Mouse (Mus musculus): ENCODE data around the gene Sart3. TPM values are rescaled to one million over a fixed set of nuclear protein-coding genes. Genes with fewer than 3 reads are reported as not detected.
A peak's percentile ranks its signal among the peaks of the same experiment; 100 is the strongest.
"Not testable (repeated sequence)": the region's sequence is repeated elsewhere in the genome, so short reads cannot be mapped to it uniquely, and the experiment has no call there.

The Sart3 gene
- total RNA-seq, 2 experiments from 2014 or later, result 19.6 to 20.5 TPM

- intact Hi-C loops (cut with DNase I), result no loop called here
- DNase-seq, result no peak
These were observed 19.1 kb upstream of the Sart3 start for GRCm38 (mm10) chr5:113791197-113792095.

DNA sequence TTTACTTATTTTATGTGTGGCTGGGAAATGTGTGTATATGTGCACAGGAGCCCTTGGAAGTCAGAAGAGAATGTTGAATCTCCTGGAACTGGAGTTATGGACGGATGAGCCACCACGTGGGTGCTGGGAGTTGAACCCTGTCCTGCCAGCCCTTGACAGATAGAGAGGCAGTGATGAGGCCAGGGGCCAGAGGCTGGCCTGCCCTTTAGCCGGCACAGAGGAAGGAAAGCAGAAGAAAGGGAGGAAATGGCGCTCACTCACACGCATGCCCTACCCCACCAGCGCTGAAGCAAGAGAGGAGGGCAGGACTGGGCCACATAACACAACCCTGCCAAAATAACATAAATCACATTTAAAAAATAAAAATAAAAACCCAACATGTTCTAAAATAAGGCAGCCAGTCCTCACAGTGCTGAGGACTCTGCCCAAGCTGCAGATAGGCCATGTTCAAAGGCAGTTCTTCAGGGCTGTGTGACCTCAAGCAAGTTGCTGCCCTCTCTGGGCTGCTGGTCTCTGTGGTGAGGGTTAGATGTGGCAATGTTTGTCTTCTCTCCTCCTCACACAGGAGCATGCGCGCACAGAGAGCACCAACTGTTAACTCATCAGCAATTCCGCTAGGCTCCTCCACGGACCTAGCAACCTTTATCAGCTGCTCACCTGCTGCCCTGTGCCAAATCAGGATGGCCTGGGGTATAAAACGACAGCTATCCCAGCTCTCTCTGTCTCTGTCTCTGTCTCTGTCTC is 18.3 kb upstream of the Sart3 start:
- no peak for DNase-seq
- intact Hi-C loops (cut with DNase I), result no loop called here

DNA sequence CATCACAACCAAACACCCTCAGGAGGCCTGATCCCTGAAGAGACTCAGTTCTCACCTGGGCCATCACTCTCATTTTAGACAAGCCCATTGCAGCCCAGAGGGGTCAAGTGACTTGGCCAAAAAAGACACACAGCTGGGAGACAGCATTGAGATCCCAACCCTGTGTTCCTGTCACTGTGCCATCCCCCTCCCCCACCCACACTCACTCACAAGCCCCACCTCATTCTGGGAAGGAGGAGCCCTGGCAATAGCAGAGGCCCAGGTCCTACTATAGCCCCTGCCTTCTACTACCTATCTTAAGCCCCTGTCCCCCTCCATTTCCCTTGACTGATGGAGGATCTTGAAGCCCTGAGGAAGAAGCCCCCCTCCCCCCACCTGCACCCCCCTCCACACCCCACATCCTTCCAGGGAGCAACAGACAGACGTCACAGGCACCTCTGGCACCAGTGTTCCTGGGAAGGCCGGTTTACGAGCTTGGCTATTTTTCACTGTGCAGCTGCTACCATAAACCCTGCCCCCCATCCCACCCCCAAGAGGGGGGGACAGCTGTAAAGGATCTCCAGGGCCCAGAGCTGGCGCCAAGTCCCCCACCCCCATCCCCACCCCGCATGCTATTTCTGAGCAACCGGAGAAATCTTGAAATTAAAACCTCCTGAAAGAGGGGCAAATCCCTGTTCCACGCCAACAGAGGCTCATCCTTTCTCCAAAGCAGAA is 16.9 kb upstream of the Sart3 start:
- peak; percentile 53 to 57 for DNase-seq
- intact Hi-C loops (cut with DNase I), result no loop called here

- DNase-seq, result no peak
- intact Hi-C loops (cut with DNase I), result no loop called here
These were observed 16.3 kb upstream of the Sart3 start for GRCm38 (mm10) chr5:113788645-113789044.

DNA sequence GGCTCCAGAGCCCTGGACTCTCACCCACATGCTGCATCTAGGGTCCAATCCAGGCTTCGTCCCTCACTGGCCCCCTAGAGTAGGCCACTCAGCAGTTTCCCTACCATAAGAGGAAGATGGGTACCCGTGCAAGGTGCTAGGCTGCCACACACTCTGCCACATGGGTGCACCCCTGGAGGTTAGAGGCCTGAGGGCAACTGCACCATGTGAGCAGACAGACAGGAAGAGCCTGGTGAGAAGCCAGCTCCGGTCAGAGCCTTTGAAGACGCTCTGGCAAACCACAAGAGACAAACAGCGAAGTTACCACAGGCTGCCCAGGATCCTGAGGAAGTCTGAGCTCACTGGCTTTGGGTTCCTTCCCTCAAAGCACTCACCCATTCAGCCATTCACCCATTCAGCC is 14.7 kb upstream of the Sart3 start:
- intact Hi-C loops (cut with DNase I), result no loop called here
- no peak for DNase-seq

DNA sequence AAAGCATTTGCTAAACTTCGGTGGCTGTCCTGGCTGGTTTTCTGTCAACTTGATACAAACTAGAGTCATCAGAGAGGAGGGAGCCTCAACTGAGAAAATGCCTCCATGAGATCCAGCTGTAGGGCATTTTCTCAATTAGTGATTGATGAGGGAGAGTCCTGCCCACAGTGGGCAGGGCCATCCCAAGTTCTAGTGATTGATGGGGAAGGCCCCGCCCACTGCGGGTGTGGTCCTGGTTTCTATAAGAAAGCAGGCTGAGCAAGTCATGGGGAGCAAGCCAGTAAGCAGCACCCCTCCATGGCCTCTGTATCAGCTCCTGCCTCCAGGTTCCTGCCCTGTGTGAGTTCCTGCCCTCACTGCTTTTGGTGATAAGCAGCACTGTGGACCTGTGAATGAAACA is 11.8 kb upstream of the Sart3 start:
- peak in 1 of 2 experiments; percentile 45 for DNase-seq
- intact Hi-C loops (cut with DNase I), result not testable (repeated sequence)

GRCm38 (mm10) chr5:113783581-113784001 is 11.3 kb upstream of the Sart3 start:
- peak; percentile 75 to 76 for DNase-seq

GRCm38 (mm10) chr5:113782624-113783023 is 10.3 kb upstream of the Sart3 start:
- no peak for DNase-seq
- intact Hi-C loops (cut with DNase I), result no loop called here

More at GRCm38 (mm10) chr5:113783581-113784001, 11.3 kb upstream of the Sart3 start:
- intact Hi-C loops (cut with DNase I), result no loop called here

GRCm38 (mm10) chr5:113781875-113782274 is 9.6 kb upstream of the Sart3 start:
- no peak for DNase-seq
- intact Hi-C loops (cut with DNase I), result no loop called here

- intact Hi-C loops (cut with DNase I), result no loop called here
- DNase-seq, result no peak
These were observed 8.9 kb upstream of the Sart3 start for GRCm38 (mm10) chr5:113781254-113781653.

GRCm38 (mm10) chr5:113780763-113781162 is 8.5 kb upstream of the Sart3 start:
- DNase-seq, result no peak
- intact Hi-C loops (cut with DNase I), result no loop called here

- intact Hi-C loops (cut with DNase I), result no loop called here
These were observed 7.9 kb upstream of the Sart3 start for GRCm38 (mm10) chr5:113780082-113780752.

DNA sequence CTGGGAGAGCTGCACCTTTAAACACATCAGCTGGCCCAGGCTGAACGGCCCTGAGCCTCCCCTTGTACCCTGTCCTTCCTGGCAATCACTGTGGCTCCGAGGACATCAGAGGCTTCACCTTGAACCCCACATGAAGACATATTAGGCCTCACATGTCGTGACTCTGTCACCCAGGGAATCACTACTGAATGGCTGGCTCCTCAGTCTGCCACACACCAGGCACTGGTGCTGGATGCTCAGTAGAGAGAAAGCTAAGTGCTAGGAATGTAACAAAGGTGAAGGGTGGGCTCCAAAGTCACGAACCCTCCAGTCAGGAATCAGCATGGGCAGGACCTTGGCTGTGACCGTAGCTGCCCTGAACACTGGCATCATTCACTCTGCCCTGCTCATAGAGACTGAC is 7.3 kb upstream of the Sart3 start:
- DNase-seq, result no peak

More at GRCm38 (mm10) chr5:113780082-113780752, 7.9 kb upstream of the Sart3 start:
- DNase-seq, result no peak

GRCm38 (mm10) chr5:113777728-113778127 is 5.4 kb upstream of the Sart3 start:
- DNase-seq; intact Hi-C loops (cut with DNase I): not testable (repeated sequence)

More for the DNA sequence above, 7.3 kb upstream of the Sart3 start:
- intact Hi-C loops (cut with DNase I), result no loop called here

DNA sequence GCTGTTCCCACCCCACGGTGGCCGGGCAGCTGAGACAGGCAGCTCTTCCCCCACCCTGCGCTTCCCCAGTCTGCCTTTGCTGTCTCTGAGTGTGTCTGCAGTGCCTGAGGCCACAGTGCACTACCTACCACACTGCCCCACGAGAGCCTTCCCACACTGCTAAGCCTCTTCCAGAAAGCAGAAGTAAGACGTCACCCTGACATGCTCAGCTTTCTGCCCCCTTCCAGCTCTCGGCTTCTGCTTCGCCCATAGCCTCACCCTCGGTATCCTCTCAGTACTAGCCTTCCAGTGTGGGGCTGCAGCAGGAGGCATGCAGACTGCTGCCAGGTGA is 4.6 kb upstream of the Sart3 start:
- DNase-seq, result no peak
- intact Hi-C loops (cut with DNase I), result no loop called here

- DNase-seq, result no peak
- intact Hi-C loops (cut with DNase I), result no loop called here
These were observed 4.0 kb upstream of the Sart3 start for GRCm38 (mm10) chr5:113776128-113776895.

GRCm38 (mm10) chr5:113775585-113775984 is 3.3 kb upstream of the Sart3 start:
- intact Hi-C loops (cut with DNase I), result no loop called here
- DNase-seq, result no peak

- intact Hi-C loops (cut with DNase I), result loop anchor here (1.0 to 5.0 kb wide), 4 partner anchors 42 to 181 kb away; no protein-coding TSS in a partner anchor
- DNase-seq, result peak; percentile 91 to 93
These were observed 1.4 kb upstream of the Sart3 start for GRCm38 (mm10) chr5:113773664-113774063.

GRCm38 (mm10) chr5:113772905-113773519 is 702 bp upstream of the Sart3 start:
- intact Hi-C loops (cut with DNase I), result loop anchor here (1.0 to 5.0 kb wide), 4 partner anchors 42 to 182 kb away; no protein-coding TSS in a partner anchor
- peak in 1 of 2 experiments; percentile 12 for DNase-seq

Measured in heart, postnatal 10 days (tissue).